Mouse (Mus musculus) E14TG2a.4 (cell line): Measurements from ENCODE around the gene Decr2.

Experiments
- H3K27me3 ChIP-seq: 2 replicates; pipeline ENCODE4 v1.6.1; 2014; ENCODE audit warnings: low read length, control low read depth; ENCODE audit not compliant: insufficient read depth
- H3K36me3 ChIP-seq: 2 replicates; pipeline ENCODE4 v1.6.1; 2014; ENCODE audit warnings: low read length, control low read depth; ENCODE audit not compliant: insufficient read depth
- H3K4me1 ChIP-seq: replicated peaks from 2 replicates; pipeline ENCODE4 v1.6.1; 2014; ENCODE audit warnings: low read depth, low read length, control low read depth
- H3K4me3 ChIP-seq: replicated peaks from 2 replicates; pipeline ENCODE4 v1.5.1; 2014; ENCODE audit warnings: mild to moderate bottlenecking, low read length
- H3K9me3 ChIP-seq: 2 replicates; pipeline ENCODE4 v1.6.1; 2014; ENCODE audit warnings: low read length, control low read depth
- CTCF ChIP-seq: conservative IDR thresholded peaks from 2 replicates; pipeline ENCODE4 v1.5.1; 2014; ENCODE audit warnings: low read length
- NANOG ChIP-seq: IDR thresholded peaks from 2 replicates; pipeline ENCODE4 v1.6.1; 2014; ENCODE audit warnings: borderline replicate concordance, low read length, mixed read lengths
- POU5F1 ChIP-seq: IDR thresholded peaks from 2 replicates; pipeline ENCODE4 v1.6.1; 2014; ENCODE audit warnings: low read length, borderline replicate concordance

Gene Decr2

GRCm38 (mm10) chr17:26078851-26079250, 11.3 kb downstream of the Decr2 start:
- Histone ChIP-seq H3K4me3 (no peak overlapping the region), H3K9me3 (no peaks in the 10 kb centered on the region), H3K27me3 (peaks cover 5% of the 10 kb centered on the region; the same call in 1 of the 2 replicates), H3K4me1 (0 out of 2 replicates have a peak, but pooled peaks cover 10% of the 10 kb centered on the region), H3K36me3 (peaks cover 19% of the 10 kb centered on the region)
- no peak for TF ChIP-seq NANOG
- no peak for TF ChIP-seq POU5F1
- TF ChIP-seq CTCF, result no peak

DNA sequence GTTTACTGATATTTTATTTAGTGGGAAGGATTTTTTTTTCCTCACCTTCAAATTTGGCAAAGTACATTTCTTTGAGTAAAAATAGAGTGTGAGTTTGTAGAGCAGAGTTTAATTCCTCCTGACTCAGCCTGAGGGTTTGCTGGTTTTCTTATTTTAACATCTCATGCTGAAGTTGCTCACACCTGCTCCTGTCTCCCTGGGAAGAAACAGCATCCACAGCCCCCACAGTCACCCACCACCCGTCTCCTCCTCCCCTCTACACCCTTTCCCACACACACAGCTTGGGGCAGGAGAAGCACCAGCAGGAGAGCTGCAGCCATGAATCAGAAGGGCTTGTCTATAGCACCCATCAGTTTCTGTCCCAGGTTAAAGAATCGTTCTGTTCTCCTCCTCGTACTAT, 14.9 kb downstream of the Decr2 start:
- Histone ChIP-seq H3K36me3 (no peaks in the 10 kb centered on the region), H3K4me1 (peaks cover 7% of the 10 kb centered on the region), H3K4me3 (no peak overlapping the region), H3K27me3 (peaks cover 13% of the 10 kb centered on the region; the same call in 1 of the 2 replicates), H3K9me3 (no peaks in the 10 kb centered on the region)
- no peak for TF ChIP-seq NANOG

DNA sequence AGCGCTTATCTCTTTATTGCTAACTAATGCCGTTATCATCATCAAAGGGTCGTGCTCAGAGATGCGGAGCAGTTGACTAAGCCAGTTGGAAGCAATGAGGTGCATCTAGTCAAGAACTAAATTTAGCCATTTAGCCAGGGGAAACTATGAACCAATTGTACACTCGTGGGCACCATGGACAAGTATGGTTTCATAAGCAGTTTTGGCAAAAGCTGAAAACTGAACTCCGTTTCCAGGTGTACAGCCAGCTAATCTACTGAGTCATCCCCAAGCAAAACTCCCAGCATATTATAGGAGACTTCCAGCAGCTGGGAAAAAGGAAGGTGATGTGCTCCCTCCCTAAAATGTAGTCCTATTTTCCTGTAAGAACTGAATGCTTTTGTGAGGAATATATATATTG, 20.0 kb downstream of the Decr2 start:
- peaks cover 50% of the 10 kb centered on the region for H3K4me1 ChIP-seq
- no peak for TF ChIP-seq POU5F1
- TF ChIP-seq CTCF, result no peak
- TF ChIP-seq NANOG, result no peak

DNA sequence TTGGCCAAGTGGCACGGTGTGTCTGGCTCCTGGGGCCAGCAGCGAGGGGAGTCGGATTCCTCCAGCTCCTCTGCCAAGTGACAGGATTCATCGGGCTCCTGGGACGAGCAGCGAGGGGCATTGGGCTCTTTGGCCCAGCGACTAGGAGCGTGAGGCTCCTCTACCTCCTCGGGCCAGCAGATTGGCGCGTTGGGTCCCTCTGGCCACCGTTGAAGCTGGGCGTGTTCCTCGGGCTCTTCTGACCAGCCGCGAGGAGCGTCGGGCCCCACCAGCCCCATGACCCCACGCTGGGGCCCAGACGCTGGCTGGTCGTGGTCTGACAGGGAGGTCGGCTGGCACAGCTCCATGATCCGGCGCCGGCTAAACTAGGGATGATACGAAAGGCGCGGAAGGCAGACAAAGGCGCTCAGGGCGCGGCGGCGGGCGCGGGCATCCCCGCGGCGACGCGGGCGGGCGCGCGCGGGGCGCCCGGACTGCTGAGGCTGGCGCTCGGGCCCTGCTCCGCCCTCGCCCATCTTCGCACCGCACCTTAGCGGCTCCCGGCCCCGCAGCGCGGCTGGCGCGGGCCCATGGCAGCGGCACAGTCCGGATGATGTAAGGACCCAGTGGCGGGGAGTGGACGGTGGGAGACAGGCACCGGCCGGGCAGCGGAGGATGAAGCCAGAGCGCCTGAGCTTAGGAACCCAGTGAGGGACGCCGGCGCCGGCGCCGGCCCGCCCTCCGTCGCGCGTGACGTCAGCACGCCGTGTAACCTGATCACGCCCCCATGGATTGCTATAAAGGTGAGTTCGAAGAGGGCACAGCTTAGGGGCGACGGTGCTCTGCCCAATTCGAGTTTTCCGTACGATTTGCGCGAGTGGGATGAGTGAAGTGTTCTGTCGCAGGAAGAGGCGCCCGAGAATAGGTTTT, 21.1 kb downstream of the Decr2 start, which contains the start of gene Rab11fip3:
Gene Rab11fip3, minus strand, starts transcription at position 725 of the 909 bp plus-strand sequence.
- Histone ChIP-seq H3K27me3 (peaks cover 33% of the 10 kb centered on the region), H3K36me3 (peaks cover 27% of the 10 kb centered on the region), H3K4me1 (peaks cover 58% of the 10 kb centered on the region), H3K4me3 (peak within 1 kb of the TSS; percentile 89), H3K9me3 (no peaks in the 10 kb centered on the region)
- TF ChIP-seq POU5F1 (no peak), CTCF (no peak), NANOG (no peak)

More for the DNA sequence above, 20.0 kb downstream of the Decr2 start:
- peak overlapping the region; percentile 89 for H3K4me3 ChIP-seq
- H3K9me3 ChIP-seq, result no peaks in the 10 kb centered on the region
- H3K36me3 ChIP-seq, result peaks cover 17% of the 10 kb centered on the region
- H3K27me3 ChIP-seq, result peaks cover 33% of the 10 kb centered on the region

DNA sequence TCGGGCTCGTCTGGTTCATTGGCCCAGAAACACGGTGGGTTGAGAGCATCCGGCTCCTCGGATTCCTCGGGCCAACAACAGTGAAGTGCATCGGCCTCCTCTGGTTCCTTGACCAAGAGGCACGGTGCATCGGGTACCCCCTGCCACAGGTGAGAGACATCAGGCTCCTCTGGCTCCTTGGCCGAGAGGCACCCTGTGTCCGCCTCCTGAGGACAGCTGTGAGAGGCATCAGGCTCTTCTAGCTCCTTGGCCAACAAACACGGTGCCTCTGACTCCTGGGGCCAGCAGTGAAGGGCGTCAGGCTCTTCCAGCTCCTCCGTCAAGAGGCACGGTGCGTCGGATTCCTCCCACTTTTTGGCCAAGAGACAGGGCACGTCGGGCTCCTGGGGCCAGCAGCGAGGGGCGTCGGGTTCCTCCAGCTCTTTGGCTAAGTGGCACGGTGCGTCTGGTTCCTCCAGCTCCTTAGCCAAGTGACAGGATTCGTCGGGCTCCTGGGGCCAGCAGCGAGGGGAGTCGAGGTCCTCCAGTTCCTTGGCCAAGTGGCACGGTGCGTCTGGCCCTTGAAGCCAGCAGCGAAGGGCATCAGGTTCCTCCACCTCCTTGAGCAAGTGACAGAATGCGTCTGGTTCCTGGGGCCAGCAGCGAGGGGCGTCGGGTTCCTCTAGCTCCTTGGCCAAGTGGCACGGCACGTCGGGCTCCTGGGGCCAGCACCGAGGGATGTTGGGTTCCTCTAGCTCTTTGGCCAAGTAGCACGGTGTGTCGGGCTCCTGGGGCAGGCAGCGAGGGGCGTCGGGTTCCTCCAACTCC, 21.9 kb downstream of the Decr2 start:
- Histone ChIP-seq H3K9me3 (no peaks in the 10 kb centered on the region), H3K27me3 (peaks cover 33% of the 10 kb centered on the region), H3K4me3 (peak overlapping the region; percentile 89), H3K36me3 (peaks cover 36% of the 10 kb centered on the region), H3K4me1 (peaks cover 58% of the 10 kb centered on the region)
- TF ChIP-seq CTCF, result no peak
- TF ChIP-seq POU5F1, result no peak
- TF ChIP-seq NANOG, result no peak

DNA sequence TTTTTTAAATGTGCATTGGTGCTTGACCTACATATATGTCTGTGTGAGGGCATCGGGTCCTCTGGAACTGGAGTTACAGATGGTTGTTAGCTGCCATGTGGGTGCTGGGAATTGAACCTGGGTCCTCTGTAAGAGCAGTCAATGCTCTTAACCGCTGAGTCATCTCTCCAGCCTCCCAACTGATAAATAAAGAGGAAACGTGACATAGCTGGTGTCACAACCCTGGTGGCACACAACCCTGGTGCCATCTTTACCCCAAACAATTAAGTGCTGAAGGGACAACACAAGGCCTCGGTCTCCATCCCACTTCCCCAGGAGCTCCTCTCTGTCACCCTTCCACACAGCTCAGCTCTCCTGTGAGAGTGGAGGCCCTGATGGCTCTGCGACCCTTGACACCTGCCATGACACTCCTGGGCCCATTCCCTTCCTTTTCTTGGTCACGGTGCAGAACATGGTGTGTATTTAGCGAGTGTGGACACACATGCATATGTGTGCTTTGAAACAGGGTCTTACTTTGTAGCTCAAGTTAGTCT, 23.6 kb downstream of the Decr2 start:
- peaks cover 39% of the 10 kb centered on the region for H3K36me3 ChIP-seq
- no peak for TF ChIP-seq CTCF
- 0 out of 2 replicates have a peak overlapping the region, but pooled peaks have one; percentile 89 for H3K4me3 ChIP-seq
- peaks cover 33% of the 10 kb centered on the region for H3K27me3 ChIP-seq
- no peaks in the 10 kb centered on the region for H3K9me3 ChIP-seq
- peaks cover 65% of the 10 kb centered on the region for H3K4me1 ChIP-seq

GRCm38 (mm10) chr17:26064916-26065315, 25.2 kb downstream of the Decr2 start:
- Histone ChIP-seq H3K9me3 (no peaks in the 10 kb centered on the region), H3K4me3 (no peak overlapping the region), H3K27me3 (peaks cover 25% of the 10 kb centered on the region), H3K4me1 (peaks cover 70% of the 10 kb centered on the region), H3K36me3 (peaks cover 39% of the 10 kb centered on the region)
- TF ChIP-seq NANOG, result no peak

DNA sequence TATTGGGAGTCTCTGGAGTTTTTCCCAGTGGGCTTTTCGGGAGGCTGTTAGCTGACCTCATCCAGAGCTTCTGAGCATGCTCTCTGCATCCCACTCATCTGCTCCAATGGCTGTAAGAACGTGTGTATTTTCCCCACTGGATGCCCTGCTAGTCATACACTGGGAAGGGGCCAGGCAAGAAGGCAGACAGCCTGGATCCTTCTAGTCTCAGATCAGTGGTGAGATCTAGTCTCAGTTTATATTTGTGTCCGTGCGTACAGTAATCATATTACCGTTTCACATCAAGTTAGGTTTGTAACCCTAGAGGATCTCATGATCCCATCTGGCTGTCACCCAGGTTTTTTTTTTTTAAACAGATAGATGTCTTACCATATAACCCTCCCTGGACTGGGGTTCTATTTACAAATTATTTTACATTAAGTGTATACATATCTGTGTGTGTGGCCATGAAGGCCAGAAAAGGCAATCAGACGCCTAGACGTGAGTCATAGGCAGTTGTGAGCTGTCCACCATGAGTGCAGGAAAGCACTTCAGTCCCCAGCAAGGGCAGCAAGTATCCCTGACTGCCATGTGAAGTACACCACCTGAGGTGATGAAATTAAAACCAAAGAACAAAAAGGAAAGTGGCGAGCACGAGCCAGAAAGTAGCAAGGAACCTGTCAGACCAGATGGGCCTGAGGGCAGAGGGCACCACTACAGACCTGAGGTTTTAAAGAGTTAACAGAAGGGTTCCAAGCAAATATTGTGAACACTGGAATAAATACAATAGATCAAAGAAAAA, 32.2 kb downstream of the Decr2 start:
- TF ChIP-seq NANOG, result no peak
- TF ChIP-seq POU5F1, result no peak
- TF ChIP-seq CTCF, result no peak
- H3K9me3 ChIP-seq, result no peaks in the 10 kb centered on the region
- peaks cover 24% of the 10 kb centered on the region for H3K36me3 ChIP-seq
- no peak overlapping the region for H3K4me3 ChIP-seq
- peaks cover 84% of the 10 kb centered on the region for H3K4me1 ChIP-seq
- no peaks in the 10 kb centered on the region for H3K27me3 ChIP-seq
